Mouse (Mus musculus): ENCODE data around the gene Mapk1.
A peak's percentile ranks its signal among the peaks of the same experiment; 100 is the strongest.
"Not testable (repeated sequence)": the region's sequence is repeated elsewhere in the genome, so short reads cannot be mapped to it uniquely, and the experiment has no call there.

Gene Mapk1

GRCm38 (mm10) chr16:16983131-16983533 lies at the start of gene Mapk1:
TSS of gene Mapk1 (plus strand) at chr16:16983382.
- peak; percentile 94 for DNase-seq (ENCODE audit: low read depth)

- DNase-seq (ENCODE audit: low read depth) = peak; percentile 23
Measured at GRCm38 (mm10) chr16:16939543-16939942, 43.6 kb upstream of the Mapk1 start.

- no peak for DNase-seq (ENCODE audit: low read depth)
Measured at GRCm38 (mm10) chr16:16941078-16941477, 42.1 kb upstream of the Mapk1 start.

- DNase-seq (ENCODE audit: low read depth) = no peak
Measured at GRCm38 (mm10) chr16:16958575-16958974, 24.6 kb upstream of the Mapk1 start.

- no peak for DNase-seq (ENCODE audit: low read depth)
Measured at GRCm38 (mm10) chr16:16959907-16960306, 23.3 kb upstream of the Mapk1 start.

DNA sequence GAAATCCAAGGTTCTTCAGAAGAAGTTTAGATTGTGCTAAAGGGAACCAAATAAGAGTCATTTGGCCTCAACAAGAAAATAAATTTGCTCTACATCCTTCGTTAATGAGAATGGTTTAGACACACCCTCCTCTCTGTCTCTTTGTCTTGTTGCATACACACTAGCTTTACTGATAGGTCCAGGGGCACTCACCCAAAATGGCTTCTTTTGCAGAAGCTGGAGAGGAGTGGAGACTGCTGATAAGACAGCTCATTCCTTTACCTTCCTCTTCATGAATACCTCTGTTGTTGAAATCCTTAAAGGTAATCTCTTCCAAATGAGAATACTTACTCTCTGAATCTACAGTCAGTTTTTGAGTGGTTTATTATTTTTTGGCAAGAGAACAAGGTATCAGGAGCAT lies 18.0 kb upstream of the Mapk1 start:
- peak; percentile 48 for DNase-seq (ENCODE audit: low read depth)

DNA sequence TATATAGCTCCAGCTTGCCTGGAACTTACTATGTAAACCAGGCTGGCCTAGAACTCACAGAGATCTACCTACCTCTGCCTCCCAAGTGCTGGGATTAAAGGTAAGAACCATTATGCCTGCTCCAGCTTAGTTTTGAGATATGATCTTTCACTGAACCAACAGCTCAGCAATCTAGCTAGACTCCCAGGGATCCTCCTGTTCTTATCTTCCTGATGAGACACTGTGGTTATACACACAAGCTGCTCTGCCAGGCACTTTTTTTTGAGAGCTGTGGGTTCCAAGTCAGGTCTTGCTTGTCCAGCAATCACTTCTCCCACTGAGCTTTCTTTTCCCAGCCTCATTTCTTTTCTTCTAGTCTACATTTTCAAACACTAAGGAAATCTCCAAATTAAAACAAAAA lies 16.9 kb upstream of the Mapk1 start:
- DNase-seq (ENCODE audit: low read depth) = no peak

DNA sequence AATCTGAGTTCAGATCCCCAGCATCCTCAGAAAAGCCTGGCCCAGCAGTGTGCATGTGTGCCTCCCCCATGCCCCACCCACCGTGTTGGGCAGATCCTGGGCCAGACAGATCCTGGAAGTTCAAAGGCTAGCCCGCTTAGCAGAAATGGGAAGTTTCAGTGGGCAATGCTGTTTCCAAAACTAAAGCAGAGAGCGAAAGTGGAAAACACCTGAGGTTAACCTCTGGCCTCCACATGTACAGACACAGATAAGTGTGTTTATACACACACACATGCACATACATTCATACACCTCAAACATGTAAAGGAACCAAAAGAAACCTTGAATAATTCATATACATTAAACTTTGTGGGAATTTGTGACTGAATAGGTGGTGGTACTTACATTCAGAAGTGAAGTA lies 5.1 kb upstream of the Mapk1 start:
- no peak for DNase-seq (ENCODE audit: low read depth)

GRCm38 (mm10) chr16:16978765-16979164 lies 4.4 kb upstream of the Mapk1 start:
- no peak for DNase-seq (ENCODE audit: low read depth)

DNA sequence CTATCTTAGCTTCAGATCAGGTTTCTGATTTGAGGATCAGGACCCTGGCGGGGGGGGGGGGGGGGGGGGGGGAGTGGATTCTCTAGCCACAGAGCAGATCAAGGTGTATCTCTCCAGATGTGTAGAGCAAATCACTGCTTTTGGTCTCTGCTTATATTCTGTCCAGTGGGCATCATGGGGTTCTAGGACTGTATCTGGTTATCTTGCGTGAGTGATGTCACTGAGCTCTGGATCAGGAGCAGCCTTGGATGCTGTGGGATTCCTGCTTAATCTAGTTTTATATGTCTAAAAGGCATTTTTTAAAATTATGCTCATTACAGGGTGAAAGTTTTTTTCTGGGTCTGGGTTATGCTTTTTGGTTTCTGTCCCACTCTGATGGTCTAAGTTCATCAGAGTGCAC lies 546 bp upstream of the Mapk1 start:
- DNase-seq (ENCODE audit: low read depth) = no peak

DNA sequence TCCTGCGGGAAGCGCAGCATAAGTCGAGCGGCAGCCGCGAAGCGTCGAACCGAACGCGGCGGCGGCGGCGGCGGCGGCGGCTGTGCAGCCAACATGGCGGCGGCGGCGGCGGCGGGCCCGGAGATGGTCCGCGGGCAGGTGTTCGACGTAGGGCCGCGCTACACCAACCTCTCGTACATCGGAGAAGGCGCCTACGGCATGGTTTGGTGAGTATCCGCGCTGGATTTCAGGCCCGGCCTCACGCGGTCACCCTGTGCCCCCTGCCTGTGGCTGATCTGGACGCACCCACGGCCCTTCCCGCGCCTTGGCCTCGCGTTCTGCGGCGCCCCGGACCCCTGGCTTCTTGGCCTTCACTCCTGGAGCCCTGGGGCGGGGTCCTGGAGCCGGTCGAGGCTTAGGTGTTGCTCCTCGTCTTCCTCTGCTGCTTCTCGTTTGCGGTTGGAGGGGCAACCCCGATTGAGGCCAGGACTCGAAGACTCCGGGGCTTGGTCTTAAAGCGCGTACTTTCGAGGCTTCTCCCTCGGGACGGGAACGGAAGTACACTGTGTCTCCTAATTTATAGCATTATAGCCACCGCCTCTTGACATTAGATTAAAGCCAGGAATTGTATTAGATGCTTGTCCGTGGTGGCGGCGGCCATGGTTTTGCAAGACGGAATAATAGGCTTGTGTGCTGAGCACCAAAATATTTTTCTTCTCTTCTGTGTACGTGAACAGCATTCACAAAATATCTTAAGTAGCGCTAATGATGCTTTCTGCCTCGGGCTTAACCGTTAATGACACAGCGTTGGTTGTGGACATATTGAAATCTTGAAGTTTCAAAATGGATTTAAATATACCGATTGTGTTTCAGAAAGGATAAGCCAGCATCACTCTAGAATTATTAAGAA lies 596 bp downstream of the Mapk1 start:
- peak; percentile 56 for DNase-seq (ENCODE audit: low read depth)

GRCm38 (mm10) chr16:16984423-16984941 lies 1.3 kb downstream of the Mapk1 start:
- no peak for DNase-seq (ENCODE audit: low read depth)

DNA sequence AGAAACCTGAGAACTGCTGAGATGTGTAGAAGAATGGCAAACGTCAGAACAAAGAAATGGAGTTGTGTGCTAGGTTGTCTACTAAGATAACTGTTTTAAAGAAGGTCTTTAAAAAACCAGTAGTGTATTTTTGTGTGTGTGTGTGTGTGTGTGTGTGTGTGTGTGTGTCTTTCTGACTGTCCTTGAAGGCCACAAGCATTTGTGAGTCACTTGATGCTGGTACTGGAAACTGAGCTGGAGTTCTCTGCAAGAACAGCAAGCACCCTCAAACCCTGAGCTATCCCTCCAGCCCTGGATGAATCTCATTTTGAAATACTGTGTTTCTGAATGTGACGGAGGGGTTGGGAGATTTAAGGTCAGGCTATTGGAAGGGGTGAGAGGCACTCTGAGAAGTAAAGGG lies 4.1 kb downstream of the Mapk1 start:
- DNase-seq (ENCODE audit: low read depth) = no peak

- no peak for DNase-seq (ENCODE audit: low read depth)
Measured at GRCm38 (mm10) chr16:16988842-16989241, 5.7 kb downstream of the Mapk1 start.

GRCm38 (mm10) chr16:16990021-16990420 lies 6.8 kb downstream of the Mapk1 start:
- DNase-seq (ENCODE audit: low read depth) = no peak

DNA sequence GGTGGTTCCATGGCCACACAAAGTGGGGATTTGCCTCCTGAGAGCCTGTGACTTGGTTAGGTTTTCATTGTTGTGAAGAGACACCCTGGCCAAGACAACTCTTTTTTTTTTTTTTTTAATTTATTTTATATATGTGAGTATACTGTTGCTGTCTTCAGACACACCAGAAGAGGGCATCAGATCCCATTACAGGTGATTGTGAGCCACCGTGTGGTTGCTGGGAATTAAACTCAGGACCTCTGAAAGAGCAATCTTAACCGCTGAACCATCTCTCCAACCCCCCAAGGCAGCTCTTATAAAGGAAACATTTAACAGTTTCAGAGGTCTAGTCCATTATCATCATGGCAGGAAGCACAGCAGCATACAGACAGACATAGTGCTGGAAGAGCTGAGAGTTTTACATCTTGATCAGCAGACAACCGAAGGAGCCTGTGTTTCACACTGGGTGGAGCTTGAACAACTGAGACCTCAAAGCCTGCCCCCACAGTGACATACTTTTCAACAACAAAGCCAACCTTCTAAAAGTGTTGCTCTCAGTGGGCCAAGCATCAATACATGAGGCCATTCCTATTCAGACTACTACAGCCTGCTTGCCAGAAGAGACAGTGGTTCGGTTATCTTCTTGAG lies 11.4 kb downstream of the Mapk1 start:
- no peak for DNase-seq (ENCODE audit: low read depth)

DNA sequence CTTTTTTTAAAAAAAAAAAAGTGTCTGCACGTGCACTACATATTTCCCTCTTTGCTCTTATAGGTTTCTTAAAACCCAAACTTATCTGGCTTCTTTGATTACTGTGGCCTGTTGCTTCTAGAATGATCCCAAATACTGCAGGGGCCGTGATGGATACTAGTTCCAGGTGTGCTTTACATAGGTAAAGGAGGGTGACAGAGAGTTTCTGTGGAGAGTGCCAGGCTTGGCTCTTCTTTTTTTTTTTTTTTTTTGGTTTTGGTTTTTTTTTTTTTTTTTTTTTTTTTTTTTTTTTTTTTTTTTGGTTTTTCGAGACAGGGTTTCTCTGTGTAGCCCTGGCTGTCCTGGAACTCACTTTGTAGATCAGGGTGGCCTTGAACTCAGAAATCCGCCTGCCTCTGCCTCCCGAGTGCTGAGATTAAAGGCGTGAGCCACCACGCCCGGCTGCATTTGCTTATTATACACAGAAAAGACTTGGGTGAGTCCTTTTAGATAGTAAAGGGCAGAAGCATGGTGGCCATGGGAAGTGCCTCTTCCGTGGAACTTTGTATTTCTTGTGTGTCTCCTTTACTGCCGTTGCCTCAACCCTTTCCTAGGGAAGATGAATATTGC lies 13.0 kb downstream of the Mapk1 start:
- not testable (repeated sequence) for DNase-seq (ENCODE audit: low read depth)

DNA sequence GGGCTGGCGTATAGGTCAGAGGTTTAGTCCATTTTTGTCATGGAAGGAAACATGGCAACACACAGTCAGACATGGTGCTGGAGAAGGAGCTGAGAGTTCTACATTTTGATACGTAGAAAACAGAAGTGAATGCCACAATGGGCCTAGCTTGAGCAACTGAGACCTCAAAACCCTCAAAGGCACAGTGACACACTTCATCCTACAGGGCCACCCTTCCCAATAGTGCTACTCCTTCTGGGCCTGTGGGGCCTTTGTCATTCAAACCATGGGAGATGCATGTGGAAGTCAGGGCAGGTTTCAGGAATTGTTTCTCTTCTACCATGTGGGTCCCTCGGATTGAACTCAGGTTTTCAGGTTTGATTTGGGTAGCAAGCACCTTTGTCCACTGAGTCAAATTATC lies 17.9 kb downstream of the Mapk1 start:
- DNase-seq (ENCODE audit: low read depth) = no peak

DNA sequence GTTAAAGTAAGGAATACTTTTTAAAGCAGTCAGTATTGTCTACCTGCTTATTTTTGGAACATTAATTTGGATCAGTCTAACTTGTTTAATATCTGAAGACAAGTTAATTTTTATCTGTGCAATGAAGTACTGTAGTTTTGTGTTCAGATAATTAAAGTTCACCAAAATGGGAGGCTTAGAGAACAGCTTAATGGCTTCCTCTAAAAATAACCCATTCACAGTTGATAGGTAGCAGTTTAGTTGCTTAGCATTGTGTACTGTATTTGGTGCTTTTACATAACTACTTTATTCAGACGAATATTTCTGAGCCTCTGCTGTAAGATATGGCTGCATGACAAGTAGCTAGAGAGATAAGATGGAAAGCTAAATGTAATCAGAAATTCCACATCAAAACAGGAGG lies 23.9 kb downstream of the Mapk1 start:
- DNase-seq (ENCODE audit: low read depth) = no peak

GRCm38 (mm10) chr16:17010036-17010435 lies 26.9 kb downstream of the Mapk1 start:
- DNase-seq (ENCODE audit: low read depth) = no peak

- no peak for DNase-seq (ENCODE audit: low read depth)
Measured at GRCm38 (mm10) chr16:17012583-17012982, 29.4 kb downstream of the Mapk1 start.

DNA sequence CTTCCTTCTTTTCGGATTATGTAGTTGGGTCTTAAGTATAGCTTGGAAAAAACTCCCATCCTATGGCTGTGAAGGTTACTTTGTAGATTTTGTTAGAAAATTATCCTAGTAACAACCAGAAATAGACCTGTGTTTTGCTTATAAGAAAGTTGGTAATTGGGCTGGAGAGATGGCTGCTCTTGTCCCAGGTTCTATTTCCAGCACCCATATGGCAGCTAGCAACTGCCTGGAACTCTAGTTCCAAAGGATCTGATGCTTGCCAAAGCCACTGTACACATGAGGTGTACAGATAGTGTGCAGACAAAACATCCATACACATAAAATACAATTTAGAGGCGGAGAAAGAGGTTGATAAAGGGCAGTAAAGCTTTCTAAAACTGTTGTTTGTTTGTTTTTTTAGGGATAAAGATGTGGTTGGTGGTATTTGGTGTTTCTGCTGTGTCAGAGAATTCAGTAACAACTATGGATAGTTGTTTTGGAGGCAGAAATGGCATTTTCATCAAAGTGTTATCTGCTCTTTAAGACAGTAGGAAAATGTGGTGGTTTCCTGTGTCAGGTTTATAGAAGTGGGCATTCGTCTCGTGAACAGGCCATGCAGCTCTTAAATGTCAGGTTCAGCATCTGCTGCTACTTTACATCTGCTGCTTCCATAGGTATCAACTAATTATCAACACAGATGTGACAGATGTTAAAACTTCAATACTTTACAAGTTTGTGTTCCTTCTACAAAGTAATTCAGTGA lies 32.1 kb downstream of the Mapk1 start:
- DNase-seq (ENCODE audit: low read depth) = no peak

All from c-Kit-positive CD71-positive TER-119-negative erythroid progenitor cells, embryonic 14.5 days (primary cell).